Mouse (Mus musculus): Measurements from ENCODE around the gene Prpf40b. TPM values are rescaled to one million over a fixed set of nuclear protein-coding genes. Genes with fewer than 3 reads are reported as not detected.

The Prpf40b gene
- total RNA-seq, 2 experiments from 2014 or later = 10.7 to 13.5 TPM

DNA sequence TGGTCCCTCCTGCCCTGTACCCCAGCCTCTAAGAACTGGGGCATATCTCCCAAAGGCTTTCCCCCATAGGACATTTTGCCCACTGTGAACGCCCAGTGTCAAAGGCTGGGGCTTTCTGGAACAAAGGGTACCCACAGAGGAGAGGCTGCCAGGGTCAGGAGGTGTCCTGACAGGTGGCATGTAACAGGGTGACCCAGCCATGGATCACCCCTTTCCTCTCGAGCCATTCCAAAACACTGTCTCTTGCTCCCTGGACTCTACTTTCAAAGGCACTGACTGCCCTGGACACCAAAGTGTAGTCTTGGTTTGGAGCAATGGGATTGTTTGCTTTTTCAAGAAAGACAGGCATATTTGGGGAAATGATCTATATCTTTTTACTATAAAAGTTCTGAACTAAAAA is 35.4 kb downstream of the Prpf40b start:
- ATAC-seq (replicated peaks; ENCODE audit: poor library complexity, severe bottlenecking) = no peak

GRCm38 (mm10) chr15:99331341-99331740 is 36.5 kb downstream of the Prpf40b start:
- ATAC-seq (replicated peaks; ENCODE audit: poor library complexity, severe bottlenecking) = no peak

DNA sequence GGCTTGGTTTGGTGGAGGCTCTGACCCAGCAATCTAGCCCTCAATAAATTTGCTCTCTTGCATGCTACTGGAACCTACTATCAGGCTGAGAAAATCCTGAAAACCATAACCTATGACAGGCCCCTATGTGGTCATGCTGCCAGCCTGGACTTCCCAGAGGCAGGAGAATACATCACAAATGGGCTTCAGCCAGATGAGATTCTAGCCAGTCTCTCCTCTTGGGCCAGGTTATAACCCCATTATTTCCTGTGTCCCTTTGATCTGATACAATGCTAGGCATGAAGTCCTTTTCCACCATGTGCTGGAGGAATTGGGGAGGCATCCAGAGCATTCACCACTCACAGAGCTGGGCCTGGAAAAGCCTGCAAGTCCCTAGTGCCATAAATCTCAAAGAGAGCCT is 37.2 kb downstream of the Prpf40b start:
- ATAC-seq (replicated peaks; ENCODE audit: poor library complexity, severe bottlenecking) = no peak

- ATAC-seq (replicated peaks; ENCODE audit: poor library complexity, severe bottlenecking) = peak; percentile 89
Observed at GRCm38 (mm10) chr15:99332921-99333675, 38.2 kb downstream of the Prpf40b start.

DNA sequence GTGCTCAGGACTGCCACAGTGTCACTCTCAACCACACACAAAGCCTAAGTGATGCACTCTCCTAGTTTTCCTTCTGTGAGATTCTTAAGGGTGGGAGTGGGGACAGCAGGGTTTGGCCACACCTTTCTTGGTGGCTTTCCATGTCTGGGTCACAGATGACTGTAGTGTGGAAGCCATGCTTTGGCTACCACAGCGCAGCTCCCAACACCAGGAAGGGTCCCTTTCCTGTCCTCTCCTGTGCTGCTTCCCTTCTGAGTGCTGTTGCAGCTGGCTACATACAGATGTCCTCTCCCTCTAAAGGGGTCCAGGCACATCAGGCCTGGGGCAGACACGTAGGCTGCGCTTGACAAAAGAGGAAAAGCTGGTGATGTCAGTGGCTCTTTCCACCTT is 38.8 kb downstream of the Prpf40b start:
- ATAC-seq (replicated peaks; ENCODE audit: poor library complexity, severe bottlenecking) = no peak

- no peak for ATAC-seq (replicated peaks; ENCODE audit: poor library complexity, severe bottlenecking)
Observed at GRCm38 (mm10) chr15:99334500-99334899, 39.6 kb downstream of the Prpf40b start.

DNA sequence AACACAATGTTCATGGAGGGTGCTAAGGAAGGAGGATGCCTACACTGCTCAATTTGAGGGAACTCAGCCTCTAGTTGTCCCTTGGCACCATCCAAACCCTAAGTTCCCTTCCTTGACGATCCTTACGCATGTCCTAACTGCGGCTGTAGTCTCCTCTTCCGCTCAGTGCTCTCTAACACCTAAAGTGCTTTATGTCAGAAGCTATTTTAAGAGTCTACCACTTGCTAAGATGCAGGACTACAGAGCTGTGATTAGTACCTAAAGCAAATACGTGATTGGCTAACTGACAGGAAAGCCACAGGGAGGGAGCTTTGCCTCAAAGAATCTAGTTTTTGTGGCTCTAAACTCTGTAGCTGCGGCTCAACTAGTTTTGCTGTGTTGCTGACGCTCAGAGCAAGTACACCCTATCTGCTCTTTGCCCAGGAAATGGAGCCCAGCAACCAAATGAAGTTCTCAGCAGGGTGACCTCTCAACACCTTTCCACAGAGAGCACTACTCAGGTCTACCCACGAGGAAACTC is 41.0 kb downstream of the Prpf40b start:
- ATAC-seq (replicated peaks; ENCODE audit: poor library complexity, severe bottlenecking) = no peak

GRCm38 (mm10) chr15:99338916-99339315 is 44.0 kb downstream of the Prpf40b start:
- ATAC-seq (replicated peaks; ENCODE audit: poor library complexity, severe bottlenecking) = no peak

GRCm38 (mm10) chr15:99339669-99340068 is 44.8 kb downstream of the Prpf40b start:
- no peak for ATAC-seq (replicated peaks; ENCODE audit: poor library complexity, severe bottlenecking)

DNA sequence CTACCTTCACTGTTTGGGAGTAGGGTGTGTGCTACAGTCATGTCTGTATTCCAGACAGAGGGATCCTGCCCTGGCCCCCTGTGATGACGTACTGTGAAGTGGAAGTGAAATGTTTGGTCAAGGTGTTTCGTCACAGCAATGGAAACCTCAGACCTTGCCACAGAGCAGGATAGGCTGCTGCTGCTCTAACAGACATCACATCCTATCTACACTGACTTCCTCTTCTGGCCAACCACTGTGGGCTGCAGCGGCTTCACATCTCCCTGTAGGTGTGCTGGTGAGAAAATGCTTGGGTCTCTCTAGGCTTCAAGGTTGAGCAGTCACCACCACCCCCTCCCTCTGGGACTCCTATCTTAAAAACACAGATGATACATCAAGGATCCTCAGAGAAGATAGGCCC is 46.2 kb downstream of the Prpf40b start:
- peak; percentile 86 for ATAC-seq (replicated peaks; ENCODE audit: poor library complexity, severe bottlenecking)

DNA sequence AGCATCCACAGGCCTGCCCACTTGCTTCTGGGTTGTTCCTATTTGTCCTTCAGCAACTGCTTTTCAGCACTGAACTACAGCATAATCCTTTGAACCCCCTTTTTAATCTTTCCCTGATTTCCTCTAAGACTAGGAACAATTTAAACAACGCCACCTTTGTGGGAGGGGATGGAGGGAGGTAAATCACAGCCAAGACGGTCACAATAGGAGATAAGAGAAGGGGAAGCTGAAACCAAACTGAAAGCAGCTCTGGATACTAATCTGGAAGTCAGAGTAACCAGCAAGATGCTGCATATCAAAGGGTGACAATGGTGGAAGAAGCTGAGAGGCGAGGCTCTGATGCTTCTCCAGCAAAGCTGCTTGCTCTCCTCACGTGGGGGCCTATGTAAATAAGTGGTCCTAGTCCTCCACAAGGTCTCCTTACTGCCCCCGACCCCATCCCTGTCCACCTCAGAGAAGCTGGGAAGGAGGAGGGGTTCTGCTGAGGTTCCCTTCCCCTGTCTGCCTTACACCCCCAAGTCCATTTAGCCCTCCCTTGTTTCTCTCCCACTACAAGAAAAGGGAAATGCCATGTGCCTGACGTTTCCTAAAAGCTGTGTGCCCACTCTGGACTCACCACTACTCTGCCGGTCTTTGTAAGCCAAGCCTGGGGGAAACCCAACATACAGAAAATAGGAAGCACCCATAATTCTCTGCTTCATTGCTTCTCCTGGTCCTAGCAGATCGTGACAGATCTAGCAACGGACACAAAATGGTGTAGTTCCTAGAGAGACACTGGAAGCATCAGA is 47.5 kb downstream of the Prpf40b start:
- peak; percentile 53 for ATAC-seq (replicated peaks; ENCODE audit: poor library complexity, severe bottlenecking)

DNA sequence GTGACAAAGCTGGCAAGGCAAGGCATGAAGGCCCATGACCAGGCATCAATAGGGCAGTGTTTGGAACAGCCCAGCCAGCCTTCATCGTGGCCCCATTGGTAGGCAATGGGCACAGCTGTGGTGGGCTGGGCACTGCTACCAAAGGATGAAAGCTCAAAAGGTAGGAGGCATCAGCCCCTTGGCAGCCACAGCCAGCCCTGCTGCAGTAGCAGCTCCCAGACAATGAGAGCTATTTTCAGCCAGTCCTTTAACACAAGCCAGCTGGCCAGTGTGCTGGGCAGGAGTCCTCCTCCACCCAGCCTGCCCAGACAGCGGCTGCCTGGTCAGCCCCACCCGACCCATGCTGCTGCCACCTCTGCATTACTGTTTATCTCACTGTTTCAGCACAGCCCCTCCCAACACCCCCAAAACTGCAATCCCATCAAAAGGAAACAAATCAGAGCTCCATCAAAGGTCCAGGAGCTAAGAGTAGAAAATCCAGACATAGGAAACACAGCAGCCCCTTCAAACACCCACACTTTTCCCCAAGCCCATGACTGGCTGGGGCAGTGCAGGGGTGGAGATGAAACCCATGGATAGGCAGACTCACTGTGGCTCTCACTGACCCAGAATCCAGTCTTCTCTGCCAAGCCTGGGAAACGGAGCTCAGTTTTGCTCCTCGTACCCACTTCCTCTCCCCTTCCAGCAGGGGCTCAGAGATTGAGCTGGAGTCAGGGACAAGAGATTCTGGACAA is 48.7 kb downstream of the Prpf40b start:
- ATAC-seq (replicated peaks; ENCODE audit: poor library complexity, severe bottlenecking) = no peak

DNA sequence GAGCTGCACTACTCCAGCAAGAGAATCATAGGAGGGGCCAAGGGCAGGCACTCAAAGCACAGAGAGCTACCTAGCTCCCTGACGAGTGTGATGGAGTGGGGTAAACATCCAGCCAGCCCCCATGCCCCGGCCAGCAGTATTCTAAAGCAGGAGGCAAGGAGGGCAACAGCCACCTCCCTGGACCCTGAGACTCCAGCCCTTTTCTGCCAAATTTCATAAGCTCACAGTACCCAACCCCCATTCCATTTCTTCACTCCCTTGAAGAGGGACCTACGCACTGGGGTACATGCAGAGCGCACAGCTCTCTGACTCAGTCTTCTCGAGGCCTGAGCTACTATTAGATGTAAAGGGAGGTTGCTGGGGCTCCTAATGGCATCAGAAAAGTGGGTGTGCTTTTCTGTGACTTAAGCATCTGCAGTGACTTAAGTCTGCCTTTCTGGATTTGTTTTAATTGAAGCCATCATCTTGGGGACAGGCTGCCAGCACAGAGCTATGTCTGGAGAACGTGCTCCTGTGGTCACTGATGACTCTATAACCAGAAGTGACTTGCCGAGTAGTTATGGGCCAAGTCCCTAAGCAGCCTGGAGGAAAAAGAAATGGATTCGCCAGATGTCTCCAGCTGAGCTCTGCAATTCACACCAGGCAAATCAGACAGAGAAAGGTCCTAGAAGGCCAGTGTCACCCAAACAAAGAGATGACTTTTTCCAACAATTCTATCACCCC is 49.4 kb downstream of the Prpf40b start:
- ATAC-seq (replicated peaks; ENCODE audit: poor library complexity, severe bottlenecking) = no peak

- ATAC-seq (replicated peaks; ENCODE audit: poor library complexity, severe bottlenecking) = no peak
Observed at GRCm38 (mm10) chr15:99344961-99345360, 50.1 kb downstream of the Prpf40b start.

- no peak for ATAC-seq (replicated peaks; ENCODE audit: poor library complexity, severe bottlenecking)
Observed at GRCm38 (mm10) chr15:99351610-99352009, 56.7 kb downstream of the Prpf40b start.

DNA sequence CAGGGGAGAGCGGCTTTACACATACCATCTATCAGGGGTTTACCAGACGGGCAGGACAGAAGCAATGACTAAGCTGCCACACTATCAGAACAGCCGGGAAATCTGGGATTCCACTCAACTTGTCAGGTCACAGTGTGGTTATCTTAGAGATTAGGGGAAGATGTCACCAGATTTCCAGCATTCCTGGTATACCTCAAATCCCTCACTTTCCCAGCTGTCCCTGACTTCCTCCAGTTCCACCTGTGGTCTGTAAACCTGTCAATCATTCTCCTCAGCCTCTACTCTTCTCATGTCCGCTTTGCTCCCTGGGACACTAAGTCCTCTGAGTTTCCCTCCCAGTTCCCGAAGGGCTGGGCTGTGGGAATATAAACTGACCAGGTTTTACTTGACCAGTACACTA is 57.4 kb downstream of the Prpf40b start:
- no peak for ATAC-seq (replicated peaks; ENCODE audit: poor library complexity, severe bottlenecking)

- no peak for ATAC-seq (replicated peaks; ENCODE audit: poor library complexity, severe bottlenecking)
Observed at GRCm38 (mm10) chr15:99355660-99356059, 60.8 kb downstream of the Prpf40b start.

- no peak for ATAC-seq (replicated peaks; ENCODE audit: poor library complexity, severe bottlenecking)
Observed at GRCm38 (mm10) chr15:99356462-99356861, 61.6 kb downstream of the Prpf40b start.

- ATAC-seq (replicated peaks; ENCODE audit: poor library complexity, severe bottlenecking) = no peak
Observed at GRCm38 (mm10) chr15:99358952-99359351, 64.1 kb downstream of the Prpf40b start.

DNA sequence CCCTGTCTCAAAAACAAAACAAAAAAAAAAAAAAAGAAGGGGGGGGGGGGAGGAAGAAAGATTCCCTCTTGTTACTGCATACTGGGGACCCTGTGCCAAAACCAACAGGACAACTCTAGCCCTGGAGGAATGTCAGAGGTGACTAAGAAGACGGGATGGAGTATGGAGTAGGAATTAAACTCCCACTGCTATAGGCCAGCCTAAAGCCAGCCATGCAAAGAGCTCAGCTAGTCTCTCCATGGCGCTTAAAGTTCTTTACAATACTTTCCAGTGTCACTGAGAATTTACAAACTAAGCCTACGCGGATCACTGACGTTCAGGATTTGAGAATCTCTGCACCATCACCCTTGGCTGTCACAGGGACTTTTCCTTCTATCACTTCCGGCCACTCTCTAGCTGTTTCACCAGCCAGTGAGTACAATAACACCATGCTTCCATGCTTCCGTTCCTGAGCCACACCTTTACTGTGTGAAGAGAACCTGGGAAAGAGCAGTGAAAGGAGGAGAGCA is 69.2 kb downstream of the Prpf40b start:
- no peak for ATAC-seq (replicated peaks; ENCODE audit: poor library complexity, severe bottlenecking)

Data from granulocyte monocyte progenitor cell, adult 5-6 weeks (primary cell).